Mouse (Mus musculus): ENCODE measurements around the gene Gnas.

DNA sequence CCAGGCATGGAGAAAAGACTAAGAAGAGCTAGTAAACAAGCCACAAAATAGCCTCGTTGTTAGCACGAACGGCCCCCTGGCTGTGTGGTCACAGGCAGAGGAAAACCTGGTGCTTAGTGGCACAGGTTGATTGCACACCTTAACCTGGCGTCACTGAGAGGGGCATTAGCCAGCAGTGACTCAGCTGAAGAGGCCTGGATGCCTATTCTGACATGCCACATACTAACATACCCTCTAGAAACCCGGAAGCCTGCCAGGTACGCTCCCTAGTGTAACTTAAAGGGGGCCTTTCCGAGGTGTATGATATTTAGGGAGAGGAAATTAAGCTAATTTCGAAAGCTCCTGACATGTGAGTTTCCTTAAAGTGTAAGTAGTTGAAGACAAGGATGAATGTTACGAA, 32.5 kb downstream of the Gnas start:
- TF ChIP-seq POLR2A (IDR thresholded peaks at IDR 0.05; ENCODE audit: extremely low read depth, insufficient read depth, low read length) (no peak), CTCF (IDR thresholded peaks at IDR 0.05; ENCODE audit: extremely low read depth, insufficient read depth, low read length) (no peak)

Measured in cortical plate, adult 2 months (tissue).